Mouse (Mus musculus): Measurements from ENCODE around the gene Foxk1.

DNA sequence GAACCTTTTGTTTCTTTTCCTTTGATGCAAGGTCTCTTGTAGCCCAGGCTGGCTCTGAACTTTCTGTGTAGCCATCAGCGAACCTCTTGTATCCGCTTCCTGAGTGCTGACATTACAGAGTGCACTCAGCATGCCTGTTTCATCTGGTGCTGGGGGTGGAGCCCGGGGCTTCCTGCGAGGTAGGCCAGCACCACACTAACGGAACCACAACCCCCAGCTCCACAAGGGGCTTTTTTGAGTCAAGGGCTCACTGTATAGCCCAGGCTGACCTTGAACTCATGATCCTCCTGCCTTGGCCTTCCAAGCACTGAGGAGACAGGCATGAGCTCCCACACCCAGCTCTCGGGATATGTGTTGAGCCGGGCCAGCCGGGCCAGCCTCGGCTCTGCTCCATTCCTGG is 49.5 kb downstream of the Foxk1 start:
- TF ChIP-seq HCFC1 (IDR thresholded peaks at IDR 0.05; ENCODE audit: low read depth, low read length) (no peak), MAX (IDR thresholded peaks at IDR 0.05; ENCODE audit: low read length) (no peak), CTCF (IDR thresholded peaks at IDR 0.05 in 2 of 3, conservative IDR thresholded peaks at IDR 0.05 in 1 of 3; ENCODE audit: control insufficient read depth in 1 of 3, insufficient read depth in 1 of 3, low read depth in 2 of 3, low read length in 3 of 3, poor library complexity in 1 of 3, severe bottlenecking in 1 of 3) (no peak), USF1 (IDR thresholded peaks at IDR 0.05; ENCODE audit: low read depth, low read length) (no peak), ELF1 (IDR thresholded peaks at IDR 0.05; ENCODE audit: low read depth, low read length) (no peak)

All from MEL (cell line).